Mouse (Mus musculus): ENCODE results near the gene Ankrd34a.

DNA sequence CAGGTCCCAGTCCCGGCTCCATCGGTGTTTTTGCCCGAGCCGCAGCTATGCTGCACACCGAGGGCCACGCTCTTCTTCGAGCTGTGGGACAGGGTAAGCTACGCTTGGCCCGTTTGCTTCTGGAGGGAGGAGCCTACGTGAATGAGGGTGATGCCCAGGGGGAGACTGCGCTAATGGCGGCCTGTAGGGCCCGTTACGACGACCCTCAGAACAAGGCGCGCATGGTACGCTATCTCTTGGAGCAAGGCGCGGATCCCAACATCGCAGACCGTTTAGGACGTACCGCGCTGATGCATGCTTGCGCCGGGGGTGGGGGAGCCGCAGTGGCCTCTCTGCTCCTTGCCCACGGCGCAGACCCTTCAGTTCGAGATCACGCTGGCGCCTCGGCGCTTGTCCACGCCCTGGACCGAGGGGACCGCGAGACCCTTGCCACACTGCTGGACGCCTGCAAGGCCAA lies 1.0 kb downstream of the Ankrd34a start:
- TF ChIP-seq CTCF (IDR thresholded peaks at IDR 0.05; ENCODE audit: low read depth) (no peak), EP300 (IDR thresholded peaks at IDR 0.05; ENCODE audit: low read depth) (no peak)
